Mouse (Mus musculus) brain, adult 2 months (tissue): Measurements from ENCODE around the gene Fam234b.

Experiments used
- DNase-seq: peaks from one replicate; pipeline ENCODE4 v3.0.0; 2011; ENCODE audit warnings: low read depth, low spot score

Fam234b gene

DNA sequence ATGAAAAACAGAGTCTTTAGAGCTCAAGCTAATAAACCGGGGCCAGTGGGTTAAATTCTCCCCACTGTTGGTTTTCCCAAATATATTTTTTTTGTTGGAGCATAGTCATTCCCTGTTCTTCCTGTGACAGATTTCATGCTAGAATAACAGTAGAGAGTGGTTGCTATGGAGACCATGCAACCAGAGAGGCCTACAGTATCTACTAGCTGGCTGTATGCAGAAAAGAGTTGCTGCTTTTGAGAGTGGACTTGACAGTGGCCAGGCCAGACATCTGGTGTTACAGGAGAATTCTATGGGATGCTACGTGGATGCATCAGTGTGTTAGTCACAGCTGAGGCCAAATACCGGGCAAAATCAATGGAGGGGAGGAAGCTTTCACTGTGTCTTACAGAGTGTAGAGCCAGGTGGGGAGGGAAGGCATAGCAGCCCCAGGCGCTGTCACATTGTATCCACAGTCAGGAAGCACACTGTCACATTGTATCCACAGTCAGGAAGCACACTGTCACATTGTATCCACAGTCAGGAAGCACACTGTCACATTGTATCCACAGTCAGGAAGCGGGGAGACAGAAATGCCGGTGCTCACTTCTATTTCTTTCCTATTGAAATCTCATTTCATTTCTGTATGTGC is 26.1 kb downstream of the Fam234b start:
- DNase-seq: peak; percentile 80

GRCm38 (mm10) chr6:135228465-135228941 is 30.7 kb downstream of the Fam234b start:
- peak; percentile 74 for DNase-seq

DNA sequence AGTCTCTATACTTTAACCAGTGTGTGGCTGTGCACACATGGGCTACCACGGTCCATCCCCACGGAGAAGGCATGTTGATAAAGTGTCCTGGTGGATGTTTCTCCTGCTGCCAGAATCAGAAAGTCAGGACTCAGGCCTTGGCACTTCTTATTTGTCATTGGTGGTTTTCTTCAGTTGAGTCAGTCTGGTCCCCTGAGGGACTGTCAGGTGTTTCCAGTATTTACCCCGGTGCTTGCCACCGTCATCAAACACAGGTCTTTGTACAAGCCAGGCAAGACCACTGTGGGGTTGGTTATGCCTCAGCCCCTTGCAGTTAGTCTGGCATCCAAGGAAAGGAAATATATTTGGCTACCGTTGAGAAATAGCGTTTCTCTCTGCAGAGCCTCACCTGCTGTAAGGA is 32.8 kb downstream of the Fam234b start:
- no peak for DNase-seq

DNA sequence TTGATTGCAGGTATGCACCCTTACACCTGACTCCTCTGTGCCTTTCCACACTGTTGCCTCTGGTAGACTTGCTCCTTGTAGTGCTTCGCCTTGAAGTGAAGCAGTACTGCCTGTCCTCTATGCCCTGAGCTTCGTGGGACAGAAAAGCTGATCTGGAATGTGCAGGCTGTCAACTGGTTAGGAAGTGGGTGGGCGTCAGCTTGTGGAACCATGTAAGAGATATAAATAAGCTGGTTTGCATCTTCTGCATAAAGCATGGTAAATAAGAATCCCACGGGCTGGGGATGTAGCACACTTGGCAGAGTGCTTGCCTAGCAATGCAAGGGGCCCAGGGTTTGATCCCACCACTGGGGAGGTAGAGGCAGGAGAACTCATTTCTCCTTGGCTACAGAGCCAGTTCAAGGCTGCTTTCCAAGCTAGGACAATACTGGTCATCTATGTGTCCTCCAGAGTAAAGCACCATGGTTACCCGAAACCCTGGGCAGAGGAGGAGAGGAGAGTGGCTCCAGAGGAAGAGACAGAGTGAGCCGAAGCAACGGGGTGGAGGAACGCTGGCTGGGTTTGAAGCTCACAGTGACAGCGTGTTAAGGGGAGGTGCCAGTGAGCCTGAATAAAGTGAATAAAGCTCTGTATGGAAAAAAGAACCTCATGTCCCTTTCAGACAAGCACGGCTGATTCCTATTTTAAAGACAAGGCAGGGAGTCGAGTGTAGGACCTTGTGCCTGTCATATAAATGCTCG is 34.8 kb downstream of the Fam234b start:
- peak; percentile 83 for DNase-seq

- no peak for DNase-seq
Observed at GRCm38 (mm10) chr6:135235742-135236141, 38.0 kb downstream of the Fam234b start.

DNA sequence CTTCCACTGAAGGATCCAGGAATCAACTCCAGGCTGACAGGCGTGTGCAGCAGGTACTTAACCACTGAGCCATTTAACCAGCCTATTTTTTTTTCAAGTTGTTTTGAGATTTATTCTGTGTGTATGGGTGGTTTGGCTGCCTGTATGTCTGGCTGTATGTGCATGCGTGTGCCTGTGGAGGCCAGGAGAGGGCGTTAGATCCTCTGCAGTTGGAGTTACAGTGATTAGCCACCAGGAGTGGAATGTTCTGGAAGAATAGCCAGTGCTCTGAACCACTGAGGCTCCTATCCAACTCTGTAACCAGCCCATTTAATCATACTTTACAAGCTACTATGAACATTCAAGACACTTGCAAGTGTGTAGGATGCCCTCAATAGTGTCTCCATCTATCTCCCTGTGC is 38.8 kb downstream of the Fam234b start:
- DNase-seq: no peak

GRCm38 (mm10) chr6:135237326-135237725 is 39.5 kb downstream of the Fam234b start:
- DNase-seq: no peak

DNA sequence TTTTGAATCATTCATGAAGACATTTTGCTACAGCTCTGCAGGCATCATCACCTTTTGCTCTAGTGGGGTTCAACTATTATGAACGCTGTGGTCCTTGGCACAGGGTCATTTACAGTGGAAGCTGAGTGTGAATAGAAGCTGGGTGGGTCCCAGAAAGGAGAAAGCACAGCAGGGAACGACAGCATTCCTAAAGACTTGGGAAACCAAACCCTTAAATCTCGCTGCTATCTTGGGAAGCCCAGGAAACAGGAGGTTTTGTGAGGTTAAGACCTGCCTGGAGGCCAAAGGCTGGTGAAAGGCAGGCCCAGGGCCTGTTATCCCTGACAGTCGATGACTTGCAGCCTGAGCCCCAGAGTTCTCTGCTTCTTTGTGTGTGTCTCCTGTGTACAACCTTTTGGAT is 40.4 kb downstream of the Fam234b start:
- no peak for DNase-seq

GRCm38 (mm10) chr6:135240361-135240760 is 42.6 kb downstream of the Fam234b start:
- no peak for DNase-seq

DNA sequence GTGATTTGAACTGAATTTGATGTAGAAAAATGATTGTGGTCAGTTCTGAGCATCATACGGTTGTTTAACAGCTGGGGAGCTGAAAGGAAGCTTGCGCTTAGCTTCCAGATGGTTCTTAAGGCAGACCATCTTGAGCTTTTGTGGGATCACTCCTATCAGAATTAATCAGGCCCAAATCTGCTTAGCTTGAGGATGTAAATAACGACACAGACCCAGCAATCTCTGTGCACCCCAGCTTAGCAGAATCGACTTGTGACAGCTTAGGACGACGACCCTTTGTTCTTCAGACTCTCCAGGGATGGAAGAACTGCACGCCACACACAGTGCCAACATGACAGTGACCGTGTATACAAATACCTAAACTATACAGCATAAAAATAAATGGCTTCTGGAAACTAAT is 47.8 kb downstream of the Fam234b start:
- no peak for DNase-seq

DNA sequence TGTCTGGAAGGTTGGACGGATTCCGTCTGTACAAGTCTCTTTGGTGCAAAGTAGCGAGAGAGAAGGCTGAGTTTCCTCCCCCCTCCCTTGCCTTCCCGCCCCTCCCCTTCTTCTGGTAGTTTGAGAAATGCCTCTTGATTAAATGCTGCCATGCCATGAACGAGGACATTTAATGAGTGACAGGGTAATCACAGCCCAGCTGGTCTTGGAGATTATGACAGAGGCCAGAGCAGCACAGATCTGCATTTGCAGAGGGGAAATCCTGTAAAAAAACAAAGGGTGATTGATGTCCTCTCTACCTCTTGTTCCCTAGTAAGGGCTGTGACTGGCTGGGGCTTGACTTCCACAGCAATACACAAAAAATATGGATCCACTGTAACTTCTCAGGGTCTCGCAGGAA is 50.1 kb downstream of the Fam234b start:
- no peak for DNase-seq

- peak; percentile 79 for DNase-seq
Observed at GRCm38 (mm10) chr6:135249846-135250531, 52.2 kb downstream of the Fam234b start.

GRCm38 (mm10) chr6:135250926-135251699 is 53.3 kb downstream of the Fam234b start:
- DNase-seq: no peak

DNA sequence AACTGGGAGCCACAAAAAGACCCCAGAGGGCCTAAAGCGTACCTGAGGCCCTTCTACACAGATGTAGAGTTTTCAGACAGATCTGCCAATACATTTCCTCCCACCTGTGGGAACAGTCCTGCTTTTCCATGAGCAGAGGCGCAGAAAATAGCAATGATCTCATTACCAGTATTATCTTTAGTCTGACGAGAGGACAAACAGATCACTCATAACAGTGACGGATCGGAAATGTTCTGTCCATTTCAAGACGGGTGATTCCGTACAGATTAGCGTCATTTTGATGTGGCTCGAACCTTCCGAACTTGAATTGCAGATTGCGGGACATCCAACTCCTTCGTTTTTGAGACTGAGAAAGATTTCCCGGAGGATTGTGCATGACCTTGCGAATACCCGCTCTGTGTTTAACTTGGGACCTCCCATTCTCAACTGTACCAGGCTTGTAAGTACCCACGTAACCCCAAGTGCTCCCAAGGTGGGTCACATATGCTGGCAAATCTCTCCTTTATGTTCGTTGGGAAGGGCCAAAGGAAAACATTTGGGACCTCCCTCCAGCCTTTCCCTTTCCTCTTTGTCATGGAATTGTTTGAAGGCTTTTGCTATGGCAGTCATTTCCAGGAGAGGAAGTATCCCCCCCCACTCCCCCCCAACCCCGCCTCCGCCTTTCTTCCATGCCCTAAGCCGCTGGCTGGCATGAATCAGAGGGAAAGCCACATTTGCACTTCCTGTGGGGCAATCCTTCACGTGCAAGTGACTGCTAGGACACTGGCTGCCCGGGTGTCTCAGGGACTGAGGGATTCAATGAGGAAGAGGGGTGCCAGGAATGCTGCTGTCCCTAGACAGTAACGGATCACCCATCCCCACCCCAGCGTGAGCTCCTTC is 54.3 kb downstream of the Fam234b start:
- peak; percentile 27 for DNase-seq

DNA sequence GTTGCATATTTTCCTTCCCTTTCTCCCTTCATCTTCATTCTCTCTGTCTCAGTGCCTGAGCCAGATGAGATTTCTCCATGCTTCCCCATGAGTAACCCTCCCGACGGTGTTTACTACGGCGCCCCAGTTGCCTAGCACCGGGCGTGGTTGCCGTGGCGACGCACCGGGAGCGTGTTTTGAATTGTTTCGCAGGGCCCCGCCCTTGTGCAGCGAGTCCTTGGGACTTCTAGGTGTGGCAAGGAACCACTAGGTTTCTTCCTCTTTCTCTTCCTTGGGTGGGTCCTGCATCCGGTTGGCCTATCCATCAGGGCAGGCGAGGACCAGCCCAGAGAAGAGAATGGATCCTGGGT is 54.9 kb downstream of the Fam234b start:
- DNase-seq: peak; percentile 84

DNA sequence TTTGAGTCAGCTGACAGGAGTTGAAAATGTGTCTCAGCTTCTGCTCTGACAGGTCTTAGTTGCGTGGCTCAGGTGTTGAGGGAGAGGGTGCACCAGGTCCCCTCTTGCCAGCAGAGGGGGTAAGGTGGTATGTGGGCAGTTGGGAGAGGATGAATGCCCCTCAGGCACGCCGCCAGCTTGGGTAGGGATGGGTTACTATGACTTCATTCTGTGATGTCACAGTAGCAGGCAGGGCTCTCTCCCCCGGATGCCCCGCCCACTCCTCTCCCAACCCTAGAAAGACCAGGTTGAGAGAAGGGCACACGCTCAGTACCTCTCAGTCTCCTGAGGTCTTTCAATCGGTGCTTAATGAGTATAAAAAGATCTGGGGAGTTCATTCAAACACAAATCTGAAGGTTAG is 56.4 kb downstream of the Fam234b start, which contains the start of gene Gsg1:
TSS of gene Gsg1 (minus strand) at position 199 of the 400 bp plus-strand sequence.
- no peak for DNase-seq

DNA sequence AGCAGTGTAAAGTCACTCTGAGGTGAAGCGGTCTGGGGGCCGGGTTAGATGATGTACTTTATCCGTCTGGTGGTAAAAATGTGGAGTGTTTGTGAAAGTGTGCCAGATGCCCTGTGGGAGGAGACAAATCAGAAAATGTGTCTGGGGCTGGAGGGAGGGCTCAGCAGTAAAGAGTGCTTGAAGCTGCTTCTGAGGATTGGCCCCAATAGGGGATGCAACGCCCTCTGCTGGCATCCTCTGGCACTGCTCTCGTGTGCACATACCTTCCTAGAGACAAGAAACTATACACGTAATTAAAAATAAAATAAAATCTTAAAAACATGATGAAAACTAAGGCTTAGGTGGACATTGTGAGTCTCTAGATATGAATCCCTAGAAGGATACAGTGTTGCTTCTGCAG is 62.7 kb downstream of the Fam234b start:
- DNase-seq: no peak

- DNase-seq: no peak
Observed at GRCm38 (mm10) chr6:135261124-135261523, 63.3 kb downstream of the Fam234b start.

DNA sequence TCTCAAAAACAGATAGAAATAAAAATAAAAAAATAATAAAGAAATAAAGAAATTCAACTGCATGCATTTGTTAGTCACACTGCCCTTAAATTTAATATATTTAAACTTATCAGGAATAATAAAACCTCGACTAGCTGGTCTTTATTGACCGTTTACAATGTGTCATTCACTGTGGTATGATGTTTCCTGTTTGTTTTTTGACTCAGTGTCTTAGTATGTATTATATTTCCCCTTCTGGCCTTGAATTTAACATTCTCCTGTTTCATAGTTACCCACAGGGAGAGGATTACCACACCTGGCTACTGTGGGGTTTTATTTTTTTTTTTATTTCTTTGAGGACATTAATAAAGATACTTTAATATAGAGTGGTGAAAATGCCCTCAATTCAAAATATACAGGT is 64.8 kb downstream of the Fam234b start:
- DNase-seq: no peak

GRCm38 (mm10) chr6:135264136-135264535 is 66.4 kb downstream of the Fam234b start:
- DNase-seq: no peak

GRCm38 (mm10) chr6:135266056-135266455 is 68.3 kb downstream of the Fam234b start:
- no peak for DNase-seq
